Mouse (Mus musculus) cortical plate, adult 2 months (tissue): ENCODE data around the gene Emp1. TPM values are rescaled to one million over a fixed set of nuclear protein-coding genes. Genes with fewer than 3 reads are reported as not detected.

Experiments used
- H3K27ac ChIP-seq: fragments of 200-500 bp; 2 replicates; pipeline ENCODE4 v1.5.1; 2012; ENCODE audit warnings: low read length, control low read depth, inconsistent platforms; ENCODE audit not compliant: insufficient read depth
- H3K4me1 ChIP-seq: fragments of 200-500 bp; 2 replicates; pipeline ENCODE4 v1.6.1; 2011; ENCODE audit warnings: low read length; ENCODE audit not compliant: control insufficient read depth, insufficient read depth
- H3K4me3 ChIP-seq: fragments of 200-500 bp; 2 replicates; pipeline ENCODE4 v1.5.1; 2011; ENCODE audit warnings: mild to moderate bottlenecking, low read length, control low read depth; ENCODE audit not compliant: insufficient read depth
- CTCF ChIP-seq: fragments of 200-500 bp; IDR thresholded peaks from 2 replicates; pipeline ENCODE4 v1.5.1; 2011; ENCODE audit warnings: mild to moderate bottlenecking, control low read depth, low read length; ENCODE audit not compliant: insufficient read depth; ENCODE audit errors: extremely low read depth
- POLR2A ChIP-seq: fragments of 200-500 bp; IDR thresholded peaks from 2 replicates; pipeline ENCODE4 v1.6.1; 2011; ENCODE audit warnings: mild to moderate bottlenecking, low read length, control low read depth; ENCODE audit not compliant: insufficient read depth; ENCODE audit errors: extremely low read depth
- polyA plus RNA-seq: library from polyadenylated mRNA; depleted of rRNA; stranded (reverse); fragments of >200 nt; gene quantifications from 2 replicates; pipeline ENCODE4 v1.2.3, GENCODE M21; 2012

Gene Emp1
- polyA plus RNA-seq, 1 experiment, result 1.7 TPM

DNA sequence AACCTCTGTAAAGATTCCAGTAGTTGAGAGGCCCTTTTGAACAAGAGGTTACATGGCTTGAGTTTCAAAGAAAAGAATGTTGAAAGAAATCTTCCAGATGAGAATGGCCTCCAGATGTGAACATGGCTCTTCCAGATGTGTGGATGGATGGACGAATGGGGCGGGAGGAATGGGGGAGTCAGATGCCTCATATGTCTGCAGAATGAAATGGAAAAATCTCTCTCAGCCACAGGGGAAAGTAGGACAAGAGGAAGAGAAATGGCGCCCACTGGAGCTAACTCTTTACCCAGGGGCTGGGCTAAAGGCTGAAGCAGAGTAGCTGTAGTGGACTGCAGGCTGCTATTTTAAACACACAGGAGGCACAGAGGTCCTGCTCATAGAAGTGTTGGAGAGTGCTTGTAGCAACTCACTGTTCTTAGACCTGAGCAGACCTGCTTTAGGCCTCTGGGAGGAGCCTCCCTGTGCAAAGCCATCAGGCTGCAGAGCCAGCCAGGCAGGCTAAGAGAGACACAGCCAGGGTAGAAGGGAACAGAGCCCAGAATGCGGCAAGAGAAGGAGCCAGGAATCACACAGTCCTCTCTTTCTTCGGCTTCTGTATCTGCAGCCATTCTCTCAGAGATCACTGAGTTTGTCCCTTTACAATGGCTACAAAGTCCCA is 28.2 kb upstream of the Emp1 start:
- H3K4me3 ChIP-seq, result no peak overlapping the region
- no peaks in the 10 kb centered on the region; the same call in 1 of the 2 replicates for H3K4me1 ChIP-seq
- no peak overlapping the region for H3K27ac ChIP-seq
- TF ChIP-seq CTCF (no peak), POLR2A (no peak)

- H3K27ac ChIP-seq, result no peak overlapping the region
- no peak overlapping the region for H3K4me3 ChIP-seq
- TF ChIP-seq POLR2A (no peak), CTCF (no peak)
- H3K4me1 ChIP-seq, result no peaks in the 10 kb centered on the region; the same call in 1 of the 2 replicates
Measured at GRCm38 (mm10) chr6:135336376-135336775, 26.0 kb upstream of the Emp1 start.

DNA sequence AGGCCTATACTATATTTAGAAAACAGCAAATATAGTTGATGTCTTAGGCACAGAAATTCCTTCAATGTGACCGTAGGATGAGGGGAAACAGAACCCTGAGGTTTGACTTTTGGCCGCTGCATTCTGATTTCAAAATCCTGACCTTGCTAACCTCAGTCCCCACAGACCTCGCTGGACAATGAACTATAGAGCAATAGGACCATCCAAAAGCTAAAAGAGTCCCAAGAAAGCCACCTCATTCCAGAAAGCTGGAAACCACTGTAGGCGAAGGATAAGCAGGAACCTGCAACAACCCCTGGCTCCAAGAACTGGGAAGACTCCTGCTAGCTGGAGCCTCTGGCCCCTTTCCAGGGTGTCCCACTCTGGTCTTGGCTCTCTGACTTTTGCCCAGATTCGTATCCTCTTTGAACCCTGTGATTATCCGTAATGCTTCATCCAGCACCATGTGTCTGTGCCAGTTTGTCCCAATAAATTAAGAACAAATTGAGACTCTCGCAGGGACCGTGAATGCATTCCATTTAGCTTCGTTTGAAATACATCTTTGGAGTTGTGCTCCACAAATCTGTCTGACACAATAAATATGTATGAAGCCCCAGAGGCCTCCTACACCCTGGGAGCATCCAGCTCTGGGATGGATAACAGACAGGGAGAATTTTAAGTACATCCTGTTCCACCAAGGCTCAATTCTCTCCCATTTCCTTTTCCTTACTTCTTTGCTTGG is 21.8 kb upstream of the Emp1 start:
- TF ChIP-seq POLR2A, result no peak
- TF ChIP-seq CTCF, result no peak

GRCm38 (mm10) chr6:135341076-135341378 is 21.3 kb upstream of the Emp1 start:
- TF ChIP-seq POLR2A, result no peak
- TF ChIP-seq CTCF, result no peak
- Histone ChIP-seq H3K27ac (no peak overlapping the region), H3K4me1 (no peaks in the 10 kb centered on the region; the same call in 1 of the 2 replicates), H3K4me3 (no peak overlapping the region)

More for the DNA sequence above, 21.8 kb upstream of the Emp1 start:
- H3K27ac ChIP-seq, result no peak overlapping the region
- H3K4me1 ChIP-seq, result no peaks in the 10 kb centered on the region; the same call in 1 of the 2 replicates
- H3K4me3 ChIP-seq, result no peak overlapping the region

- TF ChIP-seq CTCF, result no peak
- TF ChIP-seq POLR2A, result no peak
- H3K4me1 ChIP-seq, result peaks cover 1% of the 10 kb centered on the region; the same call in 1 of the 2 replicates
- no peak overlapping the region for H3K4me3 ChIP-seq
- no peak overlapping the region for H3K27ac ChIP-seq
Measured at GRCm38 (mm10) chr6:135351638-135352302, 10.6 kb upstream of the Emp1 start.

GRCm38 (mm10) chr6:135352537-135352936 is 9.8 kb upstream of the Emp1 start:
- H3K4me1 ChIP-seq, result peaks cover 1% of the 10 kb centered on the region; the same call in 1 of the 2 replicates
- no peak for TF ChIP-seq CTCF
- no peak for TF ChIP-seq POLR2A
- no peak overlapping the region for H3K4me3 ChIP-seq

DNA sequence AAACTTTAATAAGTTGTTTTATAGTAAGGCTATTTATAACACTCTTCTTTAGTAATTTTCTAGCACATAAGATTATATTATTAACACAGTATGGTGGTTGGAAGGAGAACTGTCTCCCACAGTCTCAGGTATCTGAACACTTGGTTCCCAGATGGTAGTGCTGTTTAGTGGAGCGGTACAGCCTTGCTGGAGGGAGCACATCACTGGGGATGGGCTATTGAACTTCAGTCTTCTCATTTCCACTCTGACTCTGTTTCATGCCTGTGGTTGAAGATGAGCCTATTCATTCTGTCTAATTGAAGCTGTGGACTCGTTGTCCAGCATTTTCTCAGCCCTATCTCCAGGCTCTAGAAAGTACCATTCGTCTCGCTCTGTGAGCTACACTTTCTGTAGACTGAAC is 7.4 kb upstream of the Emp1 start:
- H3K4me1 ChIP-seq, result peaks cover 1% of the 10 kb centered on the region; the same call in 1 of the 2 replicates
- no peak overlapping the region for H3K27ac ChIP-seq
- no peak for TF ChIP-seq POLR2A
- no peak for TF ChIP-seq CTCF
- no peak overlapping the region for H3K4me3 ChIP-seq

More at GRCm38 (mm10) chr6:135352537-135352936, 9.8 kb upstream of the Emp1 start:
- H3K27ac ChIP-seq, result no peak overlapping the region

DNA sequence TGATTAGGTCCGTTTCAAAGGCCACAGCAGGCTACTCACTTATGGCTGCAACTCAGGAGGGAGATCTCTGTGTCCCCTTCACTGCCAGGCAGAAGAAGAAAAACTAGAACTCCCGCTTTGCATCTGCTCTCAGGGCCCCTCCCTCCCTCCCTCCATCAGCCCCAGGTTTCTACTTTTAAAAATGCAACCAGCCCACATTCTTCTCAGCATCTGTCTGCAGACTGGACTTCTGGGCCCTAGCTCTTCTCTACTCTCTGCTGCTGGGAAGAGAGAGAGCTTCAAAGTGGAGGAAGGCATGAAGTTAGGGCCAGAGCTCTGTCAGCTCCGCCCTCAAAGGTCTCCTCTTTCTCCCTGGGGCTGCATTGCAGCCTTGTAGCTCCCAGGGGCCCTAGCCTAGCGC is 2.0 kb upstream of the Emp1 start:
- Histone ChIP-seq H3K4me3 (no peak overlapping the region), H3K27ac (no peak overlapping the region), H3K4me1 (peaks cover 5% of the 10 kb centered on the region; the same call in 1 of the 2 replicates)
- no peak for TF ChIP-seq POLR2A
- TF ChIP-seq CTCF, result no peak

DNA sequence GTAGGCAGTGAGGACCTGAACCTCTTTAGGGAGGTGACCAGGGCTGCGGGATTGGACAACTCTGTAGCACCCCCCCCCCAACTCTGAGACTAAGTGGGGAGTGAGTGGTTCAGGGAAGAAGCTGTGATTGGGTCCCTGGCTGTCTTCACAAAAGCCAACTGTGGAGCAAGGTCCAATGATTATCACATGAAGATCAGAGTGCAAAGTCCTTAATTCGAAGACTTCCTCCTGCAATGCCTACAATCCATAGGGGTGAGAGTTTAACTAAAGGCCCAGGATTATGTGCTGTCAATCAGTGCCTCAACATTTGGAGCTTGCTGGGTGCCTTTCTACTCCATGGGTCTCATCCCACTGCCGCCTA is 267 bp upstream of the Emp1 start:
- peaks cover 5% of the 10 kb centered on the region; the same call in 1 of the 2 replicates for H3K4me1 ChIP-seq
- TF ChIP-seq CTCF (no peak), POLR2A (no peak)
- no peak overlapping the region for H3K4me3 ChIP-seq
- H3K27ac ChIP-seq, result no peak overlapping the region
